Mouse (Mus musculus): Measurements from ENCODE around the gene Ccdc106. TPM values are rescaled to one million over a fixed set of nuclear protein-coding genes. Genes with fewer than 3 reads are reported as not detected.

The Ccdc106 gene
- total and polyA plus RNA-seq, 3 experiments, result 0.52 to 0.81 TPM; not detected in 1

DNA sequence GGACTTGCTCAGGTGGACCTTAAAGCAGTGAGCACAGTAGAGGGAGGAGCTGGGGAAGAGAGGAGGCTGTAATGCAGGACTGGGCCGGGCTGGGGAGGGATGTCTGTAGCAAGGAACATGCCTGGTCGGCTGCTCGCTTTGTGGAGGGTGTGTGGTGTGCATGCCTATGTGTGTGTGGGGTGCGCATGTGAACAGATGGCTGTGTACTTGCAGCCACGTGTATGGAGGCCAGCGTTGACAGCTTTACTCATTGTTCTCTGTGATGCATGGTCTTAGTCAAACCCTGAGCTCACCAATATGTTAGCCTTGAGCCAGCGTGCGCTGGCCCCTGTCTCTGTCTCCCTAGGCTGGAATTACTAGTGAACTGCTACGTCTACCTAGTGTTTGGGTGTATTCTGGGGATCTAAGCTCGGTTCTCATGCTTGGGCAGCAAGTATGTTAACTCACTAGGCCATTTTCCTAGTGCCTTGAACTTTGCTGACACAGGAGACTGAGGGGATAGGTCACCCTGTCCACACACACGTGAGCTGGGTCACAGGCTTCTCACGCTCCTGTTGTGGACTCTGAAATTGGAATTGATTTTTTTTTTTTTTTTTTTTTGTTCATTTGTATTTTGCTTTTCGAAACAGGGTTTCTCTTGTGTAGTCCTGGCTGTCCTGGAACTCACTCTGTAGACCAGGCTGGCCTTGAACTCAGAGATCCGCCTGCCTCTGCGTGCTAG, 70.8 kb downstream of the Ccdc106 start:
- peaks cover 91 to 98% of the 10 kb centered on the region in 2 experiments for H3K36me3 ChIP-seq (replicated peaks in 1 of 2; ENCODE audit: control insufficient read depth in 1 of 2, insufficient read depth in 1 of 2, low read length in 1 of 2)
- peaks cover 59% of the 10 kb centered on the region for H3K79me2 ChIP-seq (replicated peaks; ENCODE audit: control insufficient read depth, extremely low read depth, insufficient read depth, poor library complexity, severe bottlenecking)
- no peak overlapping the region for H3K4me3 ChIP-seq (replicated peaks in 1 of 3; ENCODE audit: low read depth in 2 of 3, low read length in 2 of 3, poor library complexity in 1 of 3)
- in situ Hi-C loops (cut with MboI; ENCODE audit: low pct_ligation_motif_present, low pct_unique_long_range_greater_than_20kb, low sequenced_read_pairs) (no loop called here), dilution Hi-C loops (cut with MboI; ENCODE audit: extremely low pct_ligation_motif_present, extremely low pct_unique_long_range_greater_than_20kb, low sequenced_read_pairs) (no loop called here)
- H3K4me2 ChIP-seq (ENCODE audit: insufficient read depth, low read depth, poor library complexity, severe bottlenecking), result no peak overlapping the region
- H3K9me3 ChIP-seq (replicated peaks; ENCODE audit: low read length), result no peaks in the 10 kb centered on the region
- no peaks in the 10 kb centered on the region for H3K27me3 ChIP-seq (replicated peaks)
- H3K27ac ChIP-seq (ENCODE audit: insufficient read depth, low read depth), result no peak overlapping the region
- H3K9ac ChIP-seq (ENCODE audit: insufficient read depth, low read depth), result no peak overlapping the region
- TF ChIP-seq JUN (IDR thresholded peaks at IDR 0.05; ENCODE audit: insufficient read depth, low read depth, low read length) (no peak), RCOR1 (conservative IDR thresholded peaks at IDR 0.05; ENCODE audit: low read depth, low read length) (no peak), ZNF384 (IDR thresholded peaks at IDR 0.05; ENCODE audit: low read depth, low read length) (no peak), MEF2A (IDR thresholded peaks at IDR 0.05; ENCODE audit: borderline replicate concordance, low read depth, low read length) (no peak), JUND (conservative IDR thresholded peaks at IDR 0.05; ENCODE audit: low read depth, low read length) (no peak), ZMIZ1 (IDR thresholded peaks at IDR 0.05; ENCODE audit: low read depth, low read length) (no peak), GABPA (IDR thresholded peaks at IDR 0.05; ENCODE audit: insufficient replicate concordance, low read depth, low read length) (no peak), NRF1 (IDR thresholded peaks at IDR 0.05; ENCODE audit: low read depth, low read length) (no peak), TBP (conservative IDR thresholded peaks at IDR 0.05; ENCODE audit: low read depth, low read length) (no peak), BHLHE40 (IDR thresholded peaks at IDR 0.05; ENCODE audit: low read depth, low read length) (no peak), UBTF (IDR thresholded peaks at IDR 0.05; ENCODE audit: low read depth, low read length) (no peak), MYC (IDR thresholded peaks at IDR 0.05; ENCODE audit: low read depth, low read length) (no peak), USF1 (IDR thresholded peaks at IDR 0.05; ENCODE audit: low read depth, low read length) (no peak), EP300 (IDR thresholded peaks at IDR 0.05; ENCODE audit: low read length) (no peak), RAD21 (IDR thresholded peaks at IDR 0.05; ENCODE audit: low read depth, low read length) (no peak), CHD2 (IDR thresholded peaks at IDR 0.05; ENCODE audit: low read length) (no peak)
- H3K4me1 ChIP-seq (ENCODE audit: control insufficient read depth in 1 of 2, insufficient read depth in 2 of 2), result peaks cover 4 to 23% of the 10 kb centered on the region in 2 experiments
- DNase-seq (ENCODE audit: extremely low read depth), result no peak

DNA sequence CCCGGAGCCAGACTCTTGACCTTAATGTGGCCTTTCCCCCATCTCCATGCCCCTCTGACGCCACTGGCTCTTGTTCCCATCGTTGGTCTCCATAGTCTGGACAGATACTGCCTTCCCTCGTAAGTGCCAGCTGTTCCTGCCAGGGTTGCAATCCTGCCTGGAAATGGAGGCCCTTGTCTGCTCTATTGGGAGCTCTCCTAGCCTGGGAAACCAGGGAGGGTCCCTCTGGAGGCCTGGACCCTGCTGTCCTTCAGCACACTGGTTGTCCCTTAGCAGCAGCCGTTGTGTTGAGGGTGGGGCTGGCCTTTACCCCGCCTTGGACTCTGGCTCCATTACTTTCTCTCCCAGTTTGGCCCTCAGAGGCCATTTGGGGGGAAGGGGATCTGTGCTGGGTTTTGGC, 72.0 kb downstream of the Ccdc106 start:
- Histone ChIP-seq H3K27ac (ENCODE audit: insufficient read depth, low read depth) (no peak overlapping the region), H3K4me1 (ENCODE audit: control insufficient read depth in 1 of 2, insufficient read depth in 2 of 2) (peaks cover 0 to 12% of the 10 kb centered on the region in 2 experiments; a peak in 2 of 4 replicates), H3K36me3 (replicated peaks in 1 of 2; ENCODE audit: control insufficient read depth in 1 of 2, insufficient read depth in 1 of 2, low read length in 1 of 2) (peaks cover 92 to 98% of the 10 kb centered on the region in 2 experiments), H3K27me3 (replicated peaks) (no peaks in the 10 kb centered on the region), H3K9me3 (replicated peaks; ENCODE audit: low read length) (no peaks in the 10 kb centered on the region), H3K4me3 (replicated peaks in 1 of 3; ENCODE audit: low read depth in 2 of 3, low read length in 2 of 3, poor library complexity in 1 of 3) (no peak overlapping the region), H3K79me2 (replicated peaks; ENCODE audit: control insufficient read depth, extremely low read depth, insufficient read depth, poor library complexity, severe bottlenecking) (peaks cover 47% of the 10 kb centered on the region), H3K4me2 (ENCODE audit: insufficient read depth, low read depth, poor library complexity, severe bottlenecking) (no peak overlapping the region), H3K9ac (ENCODE audit: insufficient read depth, low read depth) (no peak overlapping the region)
- TF ChIP-seq ZNF384 (IDR thresholded peaks at IDR 0.05; ENCODE audit: low read depth, low read length) (no peak), NELFE (IDR thresholded peaks at IDR 0.05; ENCODE audit: low read depth, low read length) (no peak), JUN (IDR thresholded peaks at IDR 0.05; ENCODE audit: insufficient read depth, low read depth, low read length) (no peak), GABPA (IDR thresholded peaks at IDR 0.05; ENCODE audit: insufficient replicate concordance, low read depth, low read length) (no peak), E2F4 (IDR thresholded peaks at IDR 0.05; ENCODE audit: insufficient replicate concordance, low read depth, low read length) (no peak), CTCF (conservative IDR thresholded peaks at IDR 0.05 in 1 of 2, IDR thresholded peaks at IDR 0.05 in 1 of 2; ENCODE audit: low read depth in 2 of 2, low read length in 2 of 2) (no peak), MAZ (IDR thresholded peaks at IDR 0.05; ENCODE audit: low read depth, low read length) (no peak), ZKSCAN1 (IDR thresholded peaks at IDR 0.05; ENCODE audit: borderline replicate concordance, low read depth, low read length) (no peak), SIN3A (IDR thresholded peaks at IDR 0.05; ENCODE audit: low read length) (no peak), POLR2AphosphoS2 (IDR thresholded peaks at IDR 0.05; ENCODE audit: low read depth, low read length) (no peak), EP300 (IDR thresholded peaks at IDR 0.05; ENCODE audit: low read length) (no peak), BHLHE40 (IDR thresholded peaks at IDR 0.05; ENCODE audit: low read depth, low read length) (no peak)
- dilution Hi-C loops (cut with MboI; ENCODE audit: extremely low pct_ligation_motif_present, extremely low pct_unique_long_range_greater_than_20kb, low sequenced_read_pairs) (no loop called here), in situ Hi-C loops (cut with MboI; ENCODE audit: low pct_ligation_motif_present, low pct_unique_long_range_greater_than_20kb, low sequenced_read_pairs) (no loop called here)
- no peak for DNase-seq (ENCODE audit: extremely low read depth)

Data from CH12.LX (cell line).